Mouse (Mus musculus) thymus, adult 2 months (tissue): ENCODE results near the gene Phf11d. TPM values are rescaled to one million over a fixed set of nuclear protein-coding genes. Genes with fewer than 3 reads are reported as not detected.
"Not testable (repeated sequence)": the region's sequence is repeated elsewhere in the genome, so short reads cannot be mapped to it uniquely, and the experiment has no call there.

ENCODE experiments used
- DNase-seq: peaks from one replicate; pipeline ENCODE4 v3.0.0; 2021
- H3K27ac ChIP-seq: fragments of 200-500 bp; 2 replicates; pipeline ENCODE4 v1.5.1; 2012; ENCODE audit warnings: low read length, control low read depth; ENCODE audit not compliant: control insufficient read depth, insufficient read depth
- H3K27me3 ChIP-seq: fragments of 200-500 bp; 2 replicates; pipeline ENCODE4 v1.6.1; 2012; ENCODE audit warnings: mild to moderate bottlenecking, low read length, moderate library complexity, mixed read lengths; ENCODE audit not compliant: control insufficient read depth, insufficient read depth
- H3K36me3 ChIP-seq: fragments of 200-500 bp; 2 replicates; pipeline ENCODE4 v1.6.1; 2012; ENCODE audit warnings: mild to moderate bottlenecking, low read length, moderate library complexity; ENCODE audit not compliant: control insufficient read depth, insufficient read depth
- H3K4me1 ChIP-seq: fragments of 200-500 bp; replicated peaks from 2 replicates; pipeline ENCODE4 v1.6.1; 2012; ENCODE audit warnings: low read length; ENCODE audit not compliant: control insufficient read depth, insufficient read depth
- H3K4me3 ChIP-seq: fragments of 200-500 bp; 2 replicates; pipeline ENCODE4 v1.5.1; 2012; ENCODE audit warnings: mild to moderate bottlenecking, low read length, control low read depth, moderate library complexity; ENCODE audit not compliant: control insufficient read depth, insufficient read depth
- CTCF ChIP-seq: fragments of 200-500 bp; IDR thresholded peaks from 2 replicates; pipeline ENCODE4 v1.5.1; 2012; ENCODE audit warnings: mild to moderate bottlenecking, control low read depth, low read length, moderate library complexity, borderline replicate concordance; ENCODE audit not compliant: control insufficient read depth, poor library complexity, insufficient read depth; ENCODE audit errors: extremely low read depth
- POLR2A ChIP-seq: fragments of 200-500 bp; IDR thresholded peaks from 2 replicates; pipeline ENCODE4 v1.6.1; 2012; ENCODE audit warnings: mild to moderate bottlenecking, low read length, control low read depth, moderate library complexity; ENCODE audit not compliant: control insufficient read depth, poor library complexity, insufficient read depth; ENCODE audit errors: extremely low read depth
- WGBS: fragments of 180-500 bp; shearing (Covaris S2); methylation state at CpG from one replicate; pipeline ENCODE4 v1.1.7; 2018; 5-methylcytosine and 5-hydroxymethylcytosine counted together
- polyA plus RNA-seq: library from polyadenylated mRNA; depleted of rRNA; stranded (reverse); fragments of >200 nt; gene quantifications from 2 replicates; pipeline ENCODE4 v1.2.3, GENCODE M21; 2012; rRNA removed

Phf11d gene
- polyA plus RNA-seq, 1 experiment, result 8.2 TPM

GRCm38 (mm10) chr14:59366386-59367105 is 1.3 kb upstream of the Phf11d start:
- Histone ChIP-seq H3K36me3 (no peaks in the 10 kb centered on the region), H3K4me3 (no peak overlapping the region), H3K27me3 (no peaks in the 10 kb centered on the region), H3K4me1 (no peaks in the 10 kb centered on the region), H3K27ac (no peak overlapping the region)
- 95% methylated on average over 8 of the region's 8 CpGs for WGBS
- no peak for TF ChIP-seq POLR2A
- TF ChIP-seq CTCF, result no peak
- DNase-seq, result no peak

GRCm38 (mm10) chr14:59341189-59341588 is 24.1 kb downstream of the Phf11d start, which contains the start of gene Phf11b:
TSS of gene Phf11b (minus strand) at chr14:59341351.
- Histone ChIP-seq H3K27ac (peak within 1 kb of the TSS; percentile 51), H3K4me3 (peak within 1 kb of the TSS; percentile 38)
- not testable (repeated sequence) for H3K4me1 ChIP-seq, H3K27me3 ChIP-seq, H3K36me3 ChIP-seq, DNase-seq
- WGBS, result 67% methylated on average over 1 of the region's 1 CpGs

DNA sequence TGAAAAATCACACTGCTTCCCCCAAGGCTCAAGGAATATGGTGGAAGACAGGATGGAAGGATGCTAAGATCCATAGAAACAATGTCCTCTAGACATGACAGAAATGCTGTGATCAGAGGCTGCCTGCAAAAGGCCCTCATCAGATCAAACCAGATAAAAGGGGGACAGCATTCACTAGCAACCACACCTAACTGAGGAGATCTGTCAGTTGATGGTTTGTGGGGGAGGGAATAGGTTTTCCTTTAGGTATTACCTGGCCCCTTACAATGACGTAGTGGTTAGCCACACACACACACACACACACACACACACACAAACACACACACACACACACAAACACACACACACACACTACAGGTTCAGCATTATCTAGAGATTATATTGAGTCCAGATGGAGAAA is 25.7 kb downstream of the Phf11d start:
- WGBS, result 60% methylated on average over 1 of the region's 1 CpGs
- no peaks in the 10 kb centered on the region for H3K36me3 ChIP-seq

GRCm38 (mm10) chr14:59336056-59336455 is 29.2 kb downstream of the Phf11d start:
- not testable (repeated sequence) for H3K4me3 ChIP-seq, DNase-seq, H3K4me1 ChIP-seq, H3K36me3 ChIP-seq, H3K27ac ChIP-seq, H3K27me3 ChIP-seq
- WGBS, result 91% methylated on average over 3 of the region's 3 CpGs

More for the DNA sequence above, 25.7 kb downstream of the Phf11d start:
- Histone ChIP-seq H3K4me3 (no peak overlapping the region), H3K27ac (no peak overlapping the region), H3K27me3 (no peaks in the 10 kb centered on the region), H3K4me1 (no peaks in the 10 kb centered on the region)
- no peak for DNase-seq
- no peak for TF ChIP-seq POLR2A
- TF ChIP-seq CTCF, result no peak

- H3K27me3 ChIP-seq, H3K36me3 ChIP-seq, H3K27ac ChIP-seq, H3K4me3 ChIP-seq, H3K4me1 ChIP-seq: not testable (repeated sequence)
- DNase-seq, result peak; percentile 13
- 91% methylated on average over 3 of the region's 3 CpGs for WGBS
Measured at GRCm38 (mm10) chr14:59330499-59330898, 34.8 kb downstream of the Phf11d start.

DNA sequence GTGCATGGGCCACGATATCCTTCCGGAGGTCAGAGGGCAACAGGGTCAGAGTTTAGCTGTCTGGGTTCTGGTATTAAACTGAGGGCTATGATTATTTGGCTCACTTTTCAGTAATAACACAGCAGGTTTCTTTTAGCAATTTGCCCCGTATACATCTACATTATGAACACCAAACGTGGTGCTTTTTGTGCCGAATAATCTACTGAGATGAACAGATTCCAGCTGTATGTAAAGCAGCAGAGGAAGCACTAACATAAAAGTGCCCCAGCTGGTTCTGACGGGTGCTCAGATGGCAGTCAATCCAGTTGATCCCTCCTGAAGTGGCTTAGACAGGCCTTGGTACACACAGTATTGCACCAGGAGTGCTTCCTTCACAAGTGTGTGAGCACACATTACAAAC is 45.3 kb downstream of the Phf11d start:
- not testable (repeated sequence) for H3K27ac ChIP-seq, H3K36me3 ChIP-seq, H3K27me3 ChIP-seq, H3K4me1 ChIP-seq, DNase-seq, H3K4me3 ChIP-seq
- 95% methylated on average over 6 of the region's 6 CpGs for WGBS

DNA sequence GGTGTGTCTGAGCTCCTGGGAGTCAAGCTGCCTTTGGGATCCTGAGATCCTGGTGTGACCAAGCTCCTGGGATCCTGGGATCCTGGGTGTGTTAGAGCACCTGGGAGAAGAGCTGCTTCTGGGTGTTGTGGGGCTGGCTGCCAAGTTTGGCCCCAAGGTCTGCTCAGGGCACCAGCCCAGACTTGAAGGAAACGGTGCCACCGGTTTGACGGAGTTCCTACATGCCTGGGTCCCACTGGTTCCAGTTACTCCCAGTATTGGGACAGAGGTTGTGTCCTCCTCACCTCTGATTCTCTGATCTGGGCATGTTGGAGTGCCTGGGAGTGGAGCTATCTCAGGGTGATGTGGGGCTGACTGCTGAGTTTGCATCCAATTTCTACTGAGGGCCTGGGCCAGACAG is 46.2 kb downstream of the Phf11d start:
- DNase-seq, H3K36me3 ChIP-seq, H3K4me3 ChIP-seq, H3K4me1 ChIP-seq, H3K27ac ChIP-seq, H3K27me3 ChIP-seq: not testable (repeated sequence)
- WGBS, result 93% methylated on average over 3 of the region's 3 CpGs

Other genes with a start within 250 kb of the Phf11d start
- gene 1700129C05Rik, start 222.6 kb downstream of the Phf11d start, polyA plus RNA-seq, result not detected in 2 replicates
- not detected in 2 replicates for gene Gm5142, start 186.7 kb downstream of the Phf11d start, polyA plus RNA-seq
- gene Rcbtb1, start 164.3 kb downstream of the Phf11d start, polyA plus RNA-seq, result 16.9 and 17.8 TPM in 2 replicates
- gene Gm6904, start 105.3 kb downstream of the Phf11d start, polyA plus RNA-seq, result 0.12 TPM in 1 of 2 replicates, not detected in the other
- 1.7 and 3.4 TPM in 2 replicates for gene Phf11a, start 67.9 kb downstream of the Phf11d start, polyA plus RNA-seq
- gene Phf11b, start 24.1 kb downstream of the Phf11d start, polyA plus RNA-seq, result 2.7 and 4.1 TPM in 2 replicates
- 2.2 and 3.1 TPM in 2 replicates for gene Phf11c, start 29.9 kb upstream of the Phf11d start, polyA plus RNA-seq
- gene Setdb2, start 75.4 kb upstream of the Phf11d start, polyA plus RNA-seq, result 19.1 and 20.5 TPM in 2 replicates
- gene Cab39l, start 75.5 kb upstream of the Phf11d start, polyA plus RNA-seq, result 5.3 and 5.5 TPM in 2 replicates
- gene Cdadc1, start 232.5 kb upstream of the Phf11d start, polyA plus RNA-seq, result 6.2 and 6.4 TPM in 2 replicates